Mouse (Mus musculus) ovary, postnatal 14 days (tissue): ENCODE results near the gene Dpp9.

Source experiments
- DNase-seq: peaks from one replicate; pipeline ENCODE4 v3.0.0; 2022; ENCODE audit warnings: low spot score

Gene Dpp9

DNA sequence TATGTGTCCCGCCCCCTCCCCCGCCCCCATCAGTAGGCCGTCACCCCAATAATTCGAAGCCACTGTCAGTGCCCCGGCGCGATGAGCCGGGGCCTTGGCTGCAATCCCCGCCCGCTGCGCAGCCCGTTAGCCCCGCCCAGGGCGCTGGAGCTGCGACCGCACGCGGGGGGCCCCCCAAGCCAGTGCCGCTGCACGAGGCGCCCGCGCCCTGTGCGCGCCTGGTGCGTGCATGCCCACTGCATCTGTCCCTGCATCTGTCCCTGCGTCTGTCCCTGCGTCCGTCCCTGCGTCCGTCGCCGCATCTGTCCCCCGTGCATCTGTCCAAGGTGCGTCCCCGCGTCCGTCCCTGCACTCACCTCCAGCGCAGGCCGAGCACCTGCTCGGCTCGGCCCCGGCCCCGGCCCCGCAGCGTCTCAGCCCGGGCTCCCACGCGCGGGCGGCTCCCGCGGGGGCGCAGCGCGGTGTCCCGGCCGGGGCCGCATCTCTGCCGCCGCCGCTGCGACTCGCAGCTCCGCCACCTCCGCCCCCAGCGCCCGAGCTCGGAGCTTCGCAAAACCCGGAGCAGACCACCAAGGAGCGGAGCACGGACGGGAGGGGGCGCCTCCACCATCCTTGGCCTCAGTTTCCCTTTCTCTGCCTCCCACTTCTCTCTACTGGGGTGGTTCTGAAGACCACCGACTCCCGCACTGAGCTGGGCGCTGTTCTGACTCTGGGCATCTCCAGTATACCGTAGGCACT lies 78.7 kb downstream of the Dpp9 start, which contains the start of gene Sema6b:
Sema6b (minus strand) TSS at position 486 of the 738 bp plus-strand sequence.
- no peak for DNase-seq

DNA sequence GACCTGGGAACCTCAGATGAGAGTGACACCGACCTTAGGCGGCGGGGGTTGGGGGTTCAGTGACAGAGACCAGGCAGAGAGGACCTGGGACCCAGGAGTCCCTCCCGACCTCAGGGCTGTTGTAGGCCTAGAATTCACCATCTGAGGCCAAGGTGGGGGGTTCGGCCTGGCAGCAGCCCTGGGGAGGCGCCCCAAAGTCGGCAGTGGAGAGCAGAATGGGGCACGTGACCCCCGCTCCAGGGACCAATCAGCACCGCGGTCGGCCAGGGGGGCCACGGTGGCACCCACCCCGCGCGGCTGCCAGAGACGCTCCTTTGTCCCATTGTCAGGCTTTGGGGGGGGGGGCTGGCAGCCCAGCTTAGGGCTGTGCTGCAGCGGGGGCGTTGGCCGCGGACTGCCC lies 79.3 kb downstream of the Dpp9 start:
- DNase-seq = no peak

- DNase-seq = no peak
Measured at GRCm38 (mm10) chr17:56137839-56138613, 80.7 kb downstream of the Dpp9 start.
